Mouse (Mus musculus) lung, adult 18-20 months (tissue): ENCODE measurements around the gene Gm3727.
"Not testable (repeated sequence)": the region's sequence is repeated elsewhere in the genome, so short reads cannot be mapped to it uniquely, and the experiment has no call there.

Experiments
- DNase-seq, 2 experiments: peaks; one replicate each; pipeline ENCODE4 v3.0.0; 2022; ENCODE audit warnings: mixed read lengths in 2 of 2

The Gm3727 gene

GRCm38 (mm10) chr14:7264614-7265013 is at the start of gene Gm3727:
Gene Gm3727 (minus strand): TSS chr14:7264714.
- not testable (repeated sequence) for DNase-seq

DNA sequence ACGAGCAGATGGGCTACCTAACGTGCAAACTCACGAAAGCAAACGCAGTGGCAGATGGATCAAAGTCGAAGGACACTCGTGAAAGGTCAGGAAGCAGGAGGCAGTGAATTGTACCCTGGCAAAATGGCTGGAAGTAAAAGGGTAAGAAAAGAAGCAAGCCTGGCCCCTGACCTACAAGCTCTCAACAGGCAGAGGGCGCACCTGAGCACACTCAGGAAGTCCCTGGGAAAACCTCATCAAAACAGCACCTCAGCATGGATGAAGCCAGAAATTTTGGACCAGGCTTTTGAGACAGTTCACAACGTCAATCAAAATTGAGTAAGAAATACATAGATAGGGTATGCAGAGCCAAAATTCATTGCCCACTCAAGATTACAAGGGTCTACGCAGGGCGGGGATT is 21.0 kb downstream of the Gm3727 start:
- DNase-seq: not testable (repeated sequence)
